Mouse (Mus musculus) embryonic facial prominence, embryonic 15.5 days (tissue): ENCODE measurements around the gene Bcl2l14. TPM values are rescaled to one million over a fixed set of nuclear protein-coding genes. Genes with fewer than 3 reads are reported as not detected.

Experiments
- ATAC-seq: fragments of 200-750 bp; cut with Nextera tagmentation; 2 replicates; pipeline ENCODE4 v1.8.0; 2017; ENCODE audit warnings: low read depth, moderate TSS enrichment; ENCODE audit not compliant: insufficient number of reproducible peaks, low FRiP score, low TSS enrichment
- H3K27ac ChIP-seq: fragments of 300-500 bp; sonication (generic); replicated peaks from 2 replicates; pipeline ENCODE4 v1.5.1; 2015; ENCODE audit warnings: mild to moderate bottlenecking, inconsistent platforms
- H3K27me3 ChIP-seq: fragments of 300-500 bp; sonication (generic); 2 replicates; pipeline ENCODE4 v1.6.1; 2015; ENCODE audit warnings: inconsistent platforms
- H3K36me3 ChIP-seq: fragments of 300-500 bp; sonication (generic); 2 replicates; pipeline ENCODE4 v1.6.1; 2015; ENCODE audit warnings: mild to moderate bottlenecking, inconsistent platforms
- H3K4me1 ChIP-seq: fragments of 300-500 bp; sonication (generic); 2 replicates; pipeline ENCODE4 v1.6.1; 2015; ENCODE audit warnings: inconsistent platforms
- H3K4me2 ChIP-seq: fragments of 300-500 bp; sonication (generic); replicated peaks from 2 replicates; pipeline ENCODE4 v1.6.1; 2015; ENCODE audit warnings: mild to moderate bottlenecking, inconsistent platforms
- H3K4me3 ChIP-seq: fragments of 300-500 bp; sonication (generic); replicated peaks from 2 replicates; pipeline ENCODE4 v1.5.1; 2015; ENCODE audit warnings: mild to moderate bottlenecking, inconsistent platforms
- H3K9ac ChIP-seq: fragments of 300-500 bp; sonication (generic); 2 replicates; pipeline ENCODE4 v1.6.1; 2015; ENCODE audit warnings: inconsistent platforms
- H3K9me3 ChIP-seq: fragments of 300-500 bp; sonication (generic); replicated peaks from 2 replicates; pipeline ENCODE4 v1.6.1; 2016; ENCODE audit warnings: inconsistent platforms
- WGBS: fragments of 180-500 bp; shearing (Covaris S2); methylation state at CpG from one replicate; pipeline ENCODE4 v1.1.7; 2015; 5-methylcytosine and 5-hydroxymethylcytosine counted together
- polyA plus RNA-seq: library from polyadenylated mRNA; unstranded; fragments of >200 nt; fragmentation: Nextera tagmentation; extraction: Ambion mirVana; gene quantifications from 2 replicates; pipeline ENCODE4 v1.2.1, GENCODE M21; 2015

The Bcl2l14 gene
- polyA plus RNA-seq, result 2.4 and 2.8 TPM in 2 replicates

GRCm38 (mm10) chr6:134396018-134396417 is at the start of gene Bcl2l14:
Gene Bcl2l14, plus strand, starts transcription at chr6:134396318.
- no peaks in the 10 kb centered on the region for H3K27me3 ChIP-seq
- H3K4me2 ChIP-seq, result no peak within 1 kb of the TSS
- ATAC-seq, result no peak
- no peak within 1 kb of the TSS for H3K4me3 ChIP-seq
- H3K9ac ChIP-seq, result no peak within 1 kb of the TSS
- H3K36me3 ChIP-seq, result no peaks in the 10 kb centered on the region
- 48% methylated on average over 4 of the region's 4 CpGs for WGBS
- no peaks in the 10 kb centered on the region for H3K4me1 ChIP-seq
- no peaks in the 10 kb centered on the region for H3K9me3 ChIP-seq
- H3K27ac ChIP-seq, result no peak within 1 kb of the TSS

GRCm38 (mm10) chr6:134348526-134349067 is 47.5 kb upstream of the Bcl2l14 start:
- no peak for ATAC-seq
- H3K9me3 ChIP-seq, result no peaks in the 10 kb centered on the region
- WGBS, result 89% methylated on average over 7 of the region's 7 CpGs
- H3K9ac ChIP-seq, result no peak overlapping the region
- no peaks in the 10 kb centered on the region for H3K27me3 ChIP-seq
- no peak overlapping the region for H3K27ac ChIP-seq
- no peaks in the 10 kb centered on the region for H3K4me1 ChIP-seq
- H3K4me2 ChIP-seq, result no peak overlapping the region
- no peak overlapping the region for H3K4me3 ChIP-seq
- no peaks in the 10 kb centered on the region for H3K36me3 ChIP-seq

GRCm38 (mm10) chr6:134352881-134353280 is 43.2 kb upstream of the Bcl2l14 start:
- H3K4me3 ChIP-seq, result no peak overlapping the region
- H3K27ac ChIP-seq, result no peak overlapping the region
- no peak overlapping the region for H3K9ac ChIP-seq
- no peaks in the 10 kb centered on the region for H3K4me1 ChIP-seq
- ATAC-seq, result no peak
- no peak overlapping the region for H3K4me2 ChIP-seq
- no peaks in the 10 kb centered on the region for H3K27me3 ChIP-seq
- 79% methylated on average over 6 of the region's 6 CpGs for WGBS
- H3K9me3 ChIP-seq, result no peaks in the 10 kb centered on the region
- H3K36me3 ChIP-seq, result no peaks in the 10 kb centered on the region

- Histone ChIP-seq H3K9ac (no peak overlapping the region), H3K9me3 (no peaks in the 10 kb centered on the region), H3K27ac (no peak overlapping the region), H3K4me3 (no peak overlapping the region), H3K4me1 (no peaks in the 10 kb centered on the region), H3K4me2 (no peak overlapping the region), H3K36me3 (no peaks in the 10 kb centered on the region), H3K27me3 (no peaks in the 10 kb centered on the region)
- ATAC-seq, result no peak
- WGBS, result 73% methylated on average over 4 of the region's 4 CpGs
These were observed 42.4 kb upstream of the Bcl2l14 start for GRCm38 (mm10) chr6:134353751-134354150.

- H3K36me3 ChIP-seq, result no peaks in the 10 kb centered on the region
- H3K9ac ChIP-seq, result no peak overlapping the region
- H3K4me1 ChIP-seq, result no peaks in the 10 kb centered on the region
- no peak overlapping the region for H3K27ac ChIP-seq
- no peaks in the 10 kb centered on the region for H3K27me3 ChIP-seq
- no peak for ATAC-seq
- H3K9me3 ChIP-seq, result no peaks in the 10 kb centered on the region
- H3K4me2 ChIP-seq, result no peak overlapping the region
- WGBS, result 71% methylated on average over 6 of the region's 6 CpGs
- no peak overlapping the region for H3K4me3 ChIP-seq
These were observed 38.5 kb upstream of the Bcl2l14 start for GRCm38 (mm10) chr6:134357570-134357969.

- no peak overlapping the region for H3K4me3 ChIP-seq
- WGBS, result 88% methylated on average over 4 of the region's 4 CpGs
- no peak overlapping the region for H3K4me2 ChIP-seq
- no peaks in the 10 kb centered on the region for H3K9me3 ChIP-seq
- H3K4me1 ChIP-seq, result no peaks in the 10 kb centered on the region
- no peaks in the 10 kb centered on the region for H3K27me3 ChIP-seq
- H3K9ac ChIP-seq, result no peak overlapping the region
- no peak overlapping the region for H3K27ac ChIP-seq
- no peaks in the 10 kb centered on the region for H3K36me3 ChIP-seq
- no peak for ATAC-seq
These were observed 36.0 kb upstream of the Bcl2l14 start for GRCm38 (mm10) chr6:134360079-134360478.

GRCm38 (mm10) chr6:134364644-134365043 is 31.5 kb upstream of the Bcl2l14 start:
- no peak overlapping the region for H3K27ac ChIP-seq
- H3K9me3 ChIP-seq, result no peaks in the 10 kb centered on the region
- no peak overlapping the region for H3K4me2 ChIP-seq
- no peaks in the 10 kb centered on the region for H3K36me3 ChIP-seq
- H3K4me1 ChIP-seq, result peaks cover 6% of the 10 kb centered on the region
- no peak for ATAC-seq
- H3K9ac ChIP-seq, result no peak overlapping the region
- 46% methylated on average over 6 of the region's 6 CpGs for WGBS
- H3K4me3 ChIP-seq, result no peak overlapping the region
- H3K27me3 ChIP-seq, result no peaks in the 10 kb centered on the region

GRCm38 (mm10) chr6:134365952-134366351 is 30.2 kb upstream of the Bcl2l14 start:
- Histone ChIP-seq H3K9ac (no peak overlapping the region), H3K4me1 (peaks cover 6% of the 10 kb centered on the region), H3K4me3 (no peak overlapping the region), H3K36me3 (no peaks in the 10 kb centered on the region), H3K4me2 (no peak overlapping the region), H3K9me3 (no peaks in the 10 kb centered on the region), H3K27me3 (no peaks in the 10 kb centered on the region), H3K27ac (no peak overlapping the region)
- 77% methylated on average over 4 of the region's 4 CpGs for WGBS
- no peak for ATAC-seq

GRCm38 (mm10) chr6:134366366-134367351 is 29.5 kb upstream of the Bcl2l14 start:
- WGBS, result 49% methylated on average over 10 of the region's 10 CpGs
- no peaks in the 10 kb centered on the region for H3K9me3 ChIP-seq
- no peaks in the 10 kb centered on the region for H3K27me3 ChIP-seq
- no peak overlapping the region for H3K4me3 ChIP-seq
- ATAC-seq, result no peak
- H3K4me2 ChIP-seq, result no peak overlapping the region
- H3K4me1 ChIP-seq, result peaks cover 6% of the 10 kb centered on the region
- H3K9ac ChIP-seq, result no peak overlapping the region
- no peaks in the 10 kb centered on the region for H3K36me3 ChIP-seq
- no peak overlapping the region for H3K27ac ChIP-seq

GRCm38 (mm10) chr6:134367366-134368281 is 28.5 kb upstream of the Bcl2l14 start:
- Histone ChIP-seq H3K9ac (no peak overlapping the region), H3K4me3 (no peak overlapping the region), H3K4me1 (peaks cover 6% of the 10 kb centered on the region), H3K27ac (no peak overlapping the region), H3K36me3 (no peaks in the 10 kb centered on the region), H3K27me3 (no peaks in the 10 kb centered on the region), H3K4me2 (no peak overlapping the region), H3K9me3 (no peaks in the 10 kb centered on the region)
- no peak for ATAC-seq
- 43% methylated on average over 12 of the region's 12 CpGs for WGBS

- H3K4me1 ChIP-seq, result no peaks in the 10 kb centered on the region
- no peak overlapping the region for H3K27ac ChIP-seq
- no peaks in the 10 kb centered on the region for H3K36me3 ChIP-seq
- no peak for ATAC-seq
- no peaks in the 10 kb centered on the region for H3K9me3 ChIP-seq
- no peak overlapping the region for H3K4me2 ChIP-seq
- H3K4me3 ChIP-seq, result no peak overlapping the region
- 47% methylated on average over 2 of the region's 2 CpGs for WGBS
- no peaks in the 10 kb centered on the region for H3K27me3 ChIP-seq
- H3K9ac ChIP-seq, result no peak overlapping the region
These were observed 23.2 kb upstream of the Bcl2l14 start for GRCm38 (mm10) chr6:134372946-134373345.
